Mouse (Mus musculus) fibroblast of lung, adult 2 months (primary cell): ENCODE measurements around the gene Psme4.
"Not testable (repeated sequence)": the region's sequence is repeated elsewhere in the genome, so short reads cannot be mapped to it uniquely, and the experiment has no call there.

ENCODE experiments used
- DNase-seq: peaks from one replicate; pipeline ENCODE4 v3.0.0-alpha.2; 2011; ENCODE audit warnings: low read depth

Psme4 gene

GRCm38 (mm10) chr11:30771267-30771903 is at the start of gene Psme4:
Gene Psme4 (plus strand): TSS chr11:30771726.
- peak; percentile 82 for DNase-seq

- no peak for DNase-seq
Observed at GRCm38 (mm10) chr11:30723438-30723837, 48.1 kb upstream of the Psme4 start.

GRCm38 (mm10) chr11:30730721-30731120 is 40.8 kb upstream of the Psme4 start:
- no peak for DNase-seq

- no peak for DNase-seq
Observed at GRCm38 (mm10) chr11:30733376-30733775, 38.1 kb upstream of the Psme4 start.

GRCm38 (mm10) chr11:30743991-30744390 is 27.5 kb upstream of the Psme4 start:
- DNase-seq = no peak

- no peak for DNase-seq
Observed at GRCm38 (mm10) chr11:30748938-30749337, 22.6 kb upstream of the Psme4 start.

- no peak for DNase-seq
Observed at GRCm38 (mm10) chr11:30749587-30749986, 21.9 kb upstream of the Psme4 start.

GRCm38 (mm10) chr11:30750039-30750823 is 21.3 kb upstream of the Psme4 start:
- DNase-seq = peak; percentile 8

GRCm38 (mm10) chr11:30752956-30753355 is 18.6 kb upstream of the Psme4 start:
- no peak for DNase-seq

GRCm38 (mm10) chr11:30754486-30754854 is 17.1 kb upstream of the Psme4 start:
- DNase-seq = not testable (repeated sequence)

GRCm38 (mm10) chr11:30754855-30755530 is 16.5 kb upstream of the Psme4 start:
- no peak for DNase-seq

- DNase-seq = no peak
Observed at GRCm38 (mm10) chr11:30761381-30761780, 10.1 kb upstream of the Psme4 start.

- DNase-seq = no peak
Observed at GRCm38 (mm10) chr11:30761891-30762290, 9.6 kb upstream of the Psme4 start.

- no peak for DNase-seq
Observed at GRCm38 (mm10) chr11:30765076-30765475, 6.5 kb upstream of the Psme4 start.

GRCm38 (mm10) chr11:30770817-30771216 is 709 bp upstream of the Psme4 start:
- no peak for DNase-seq

GRCm38 (mm10) chr11:30771904-30772581 is 517 bp downstream of the Psme4 start:
- DNase-seq = peak; percentile 13

GRCm38 (mm10) chr11:30772777-30773417 is 1.4 kb downstream of the Psme4 start:
- DNase-seq = no peak

GRCm38 (mm10) chr11:30774638-30775037 is 3.1 kb downstream of the Psme4 start:
- no peak for DNase-seq

GRCm38 (mm10) chr11:30777498-30777897 is 6.0 kb downstream of the Psme4 start:
- no peak for DNase-seq

- DNase-seq = no peak
Observed at GRCm38 (mm10) chr11:30780893-30781292, 9.4 kb downstream of the Psme4 start.

GRCm38 (mm10) chr11:30781612-30782011 is 10.1 kb downstream of the Psme4 start:
- DNase-seq = no peak

- no peak for DNase-seq
Observed at GRCm38 (mm10) chr11:30785497-30785896, 14.0 kb downstream of the Psme4 start.
